Mouse (Mus musculus) stomach, postnatal 0 days (tissue): ENCODE results near the gene Cyp4f17.
"Not testable (repeated sequence)": the region's sequence is repeated elsewhere in the genome, so short reads cannot be mapped to it uniquely, and the experiment has no call there.

Source experiments
- CTCF ChIP-seq: IDR thresholded peaks from 2 replicates; pipeline ENCODE4 v1.5.1; 2016; ENCODE audit warnings: antibody characterized with exemption, low read depth, mild to moderate bottlenecking, moderate library complexity
- EP300 ChIP-seq: optimal IDR thresholded peaks from 2 replicates; pipeline ENCODE3; 2016; ENCODE audit warnings: antibody characterized with exemption

DNA sequence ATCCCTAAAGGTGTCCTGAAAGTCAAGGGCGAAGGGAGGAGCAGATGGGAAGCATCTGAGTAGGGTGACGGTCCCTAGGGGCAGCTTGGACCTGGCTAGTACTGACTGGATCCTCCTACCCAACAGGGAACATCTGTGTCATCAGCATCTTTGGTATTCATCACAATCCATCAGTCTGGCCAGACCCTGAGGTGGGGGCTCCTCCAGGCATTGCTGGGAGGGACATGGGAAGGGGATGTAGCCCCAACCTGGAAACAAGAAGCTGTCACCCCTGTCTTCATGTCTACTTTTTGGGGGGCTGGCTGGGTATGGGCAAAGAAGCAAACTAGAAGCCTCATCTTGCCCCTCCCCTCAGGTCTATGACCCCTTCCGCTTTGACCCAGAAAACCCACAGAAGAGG lies 44.5 kb downstream of the Cyp4f17 start:
- TF ChIP-seq CTCF, EP300: not testable (repeated sequence)
